Mouse (Mus musculus) left cerebral cortex, adult 18-20 months (tissue): ENCODE results near the gene Prickle2. TPM values are rescaled to one million over a fixed set of nuclear protein-coding genes. Genes with fewer than 3 reads are reported as not detected.

Experiments
- DNase-seq, 2 experiments: peaks; one replicate each; pipeline ENCODE4 v3.0.0; 2021 to 2022; ENCODE audit warnings: low spot score in 2 of 2, mixed read lengths in 1 of 2
- total RNA-seq, 2 experiments: library from RNA; stranded (reverse); gene quantifications; 2 replicates each; pipeline ENCODE4 v1.2.3; 2021

Gene Prickle2
- total RNA-seq, 2 experiments from 2014 or later = 162 to 170 TPM

- DNase-seq = no peak
Observed at GRCm38 (mm10) chr6:92605156-92605555, 100.8 kb downstream of the Prickle2 start.

- peak in 1 of 2 experiments; percentile 34 for DNase-seq
Observed at GRCm38 (mm10) chr6:92596340-92596739, 109.6 kb downstream of the Prickle2 start.

GRCm38 (mm10) chr6:92589381-92590065 lies 116.4 kb downstream of the Prickle2 start:
- DNase-seq = peak; percentile 50 to 57

- DNase-seq = no peak
Observed at GRCm38 (mm10) chr6:92584026-92584425, 121.9 kb downstream of the Prickle2 start.

GRCm38 (mm10) chr6:92575227-92575626 lies 130.7 kb downstream of the Prickle2 start:
- DNase-seq = no peak

GRCm38 (mm10) chr6:92572139-92572538 lies 133.8 kb downstream of the Prickle2 start:
- no peak for DNase-seq

GRCm38 (mm10) chr6:92570090-92570489 lies 135.9 kb downstream of the Prickle2 start:
- DNase-seq = no peak

- DNase-seq = peak; percentile 51 to 70
Observed at GRCm38 (mm10) chr6:92569283-92569682, 136.7 kb downstream of the Prickle2 start.

GRCm38 (mm10) chr6:92559261-92559660 lies 146.7 kb downstream of the Prickle2 start:
- DNase-seq = no peak

GRCm38 (mm10) chr6:92555675-92556074 lies 150.3 kb downstream of the Prickle2 start:
- no peak for DNase-seq

GRCm38 (mm10) chr6:92553086-92553485 lies 152.9 kb downstream of the Prickle2 start:
- DNase-seq = no peak

GRCm38 (mm10) chr6:92549246-92549645 lies 156.7 kb downstream of the Prickle2 start:
- peak in 1 of 2 experiments; percentile 53 for DNase-seq

GRCm38 (mm10) chr6:92545204-92545603 lies 160.8 kb downstream of the Prickle2 start:
- DNase-seq = no peak

- no peak for DNase-seq
Observed at GRCm38 (mm10) chr6:92543825-92544224, 162.1 kb downstream of the Prickle2 start.

- no peak for DNase-seq
Observed at GRCm38 (mm10) chr6:92542402-92543101, 163.4 kb downstream of the Prickle2 start.

GRCm38 (mm10) chr6:92534226-92535031 lies 171.5 kb downstream of the Prickle2 start:
- DNase-seq = peak; percentile 71 to 83

- peak in 1 of 2 experiments; percentile 13 for DNase-seq
Observed at GRCm38 (mm10) chr6:92533306-92534063, 172.5 kb downstream of the Prickle2 start.

- no peak for DNase-seq
Observed at GRCm38 (mm10) chr6:92532896-92533295, 173.1 kb downstream of the Prickle2 start.

GRCm38 (mm10) chr6:92532331-92532730 lies 173.6 kb downstream of the Prickle2 start:
- DNase-seq = peak in 1 of 2 experiments; percentile 16

- no peak for DNase-seq
Observed at GRCm38 (mm10) chr6:92526212-92526611, 179.7 kb downstream of the Prickle2 start.

GRCm38 (mm10) chr6:92525646-92526045 lies 180.3 kb downstream of the Prickle2 start:
- DNase-seq = no peak
